Mouse (Mus musculus) MEL (cell line): ENCODE measurements around the gene Stam2. TPM values are rescaled to one million over a fixed set of nuclear protein-coding genes. Genes with fewer than 3 reads are reported as not detected.

ENCODE experiments used
- DNase-seq: peaks from one replicate; pipeline ENCODE4 v3.0.0; 2011; ENCODE audit warnings: low read depth, low spot score
- H3K27ac ChIP-seq: 2 replicates; pipeline ENCODE4 v1.5.1; 2012; ENCODE audit warnings: low read depth, mild to moderate bottlenecking, control low read depth, low read length, moderate library complexity; ENCODE audit not compliant: control insufficient read depth
- H3K27me3 ChIP-seq, 2 experiments: fragments of 150-350 bp in 1 of 2; sonication (generic) in 1 of 2; 2 replicates each; pipeline ENCODE4 v1.6.1; 2012; ENCODE audit warnings: low read length in 2 of 2, mild to moderate bottlenecking in 2 of 2, improper control_type of control experiment in 1 of 2, moderate library complexity in 1 of 2; ENCODE audit not compliant: insufficient read depth in 2 of 2, control insufficient read depth in 1 of 2
- H3K36me3 ChIP-seq, 2 experiments: 2 replicates each; pipeline ENCODE4 v1.6.1; 2012 to 2014; ENCODE audit warnings: low read length in 2 of 2, improper control_type of control experiment in 1 of 2, inconsistent platforms in 1 of 2, mild to moderate bottlenecking in 1 of 2; ENCODE audit not compliant: insufficient read depth in 2 of 2, control insufficient read depth in 1 of 2
- H3K4me1 ChIP-seq, 2 experiments: fragments of 150-350 bp in 1 of 2; sonication (generic) in 1 of 2; 2 replicates each; pipeline ENCODE4 v1.6.1; 2012; ENCODE audit warnings: low read length in 2 of 2, improper control_type of control experiment in 1 of 2, mild to moderate bottlenecking in 1 of 2; ENCODE audit not compliant: insufficient read depth in 2 of 2, control insufficient read depth in 1 of 2
- H3K4me3 ChIP-seq, 2 experiments: fragments of 150-350 bp in 1 of 2; sonication (generic) in 1 of 2; 2 replicates each; pipeline ENCODE4 v1.5.1; 2012; ENCODE audit warnings: low read depth in 2 of 2, low read length in 2 of 2, mild to moderate bottlenecking in 2 of 2, moderate library complexity in 2 of 2, control low read depth in 1 of 2, improper control_type of control experiment in 1 of 2; ENCODE audit not compliant: control insufficient read depth in 1 of 2, insufficient read depth in 1 of 2
- H3K79me2 ChIP-seq: 2 replicates; pipeline ENCODE4 v1.6.1; 2012; ENCODE audit warnings: mild to moderate bottlenecking, low read length, moderate library complexity; ENCODE audit not compliant: control insufficient read depth, poor library complexity, insufficient read depth
- H3K9ac ChIP-seq: 2 replicates; pipeline ENCODE4 v1.6.1; 2012; ENCODE audit warnings: low read depth, mild to moderate bottlenecking, control low read depth, low read length, moderate library complexity; ENCODE audit not compliant: control insufficient read depth, poor library complexity, severe bottlenecking
- H3K9me3 ChIP-seq: fragments of 150-350 bp; sonication (generic); replicated peaks from 2 replicates; pipeline ENCODE4 v1.6.1; 2012; ENCODE audit warnings: mild to moderate bottlenecking, low read length, improper control_type of control experiment, moderate library complexity; ENCODE audit not compliant: insufficient read depth
- BHLHE40 ChIP-seq: IDR thresholded peaks from 2 replicates; pipeline ENCODE4 v1.6.1; 2012; ENCODE audit warnings: low read depth, mild to moderate bottlenecking, inconsistent platforms, low read length, improper control_type of control experiment, borderline replicate concordance
- CHD1 ChIP-seq: IDR thresholded peaks from 2 replicates; pipeline ENCODE4 v1.6.1; 2012; ENCODE audit warnings: low read depth, mild to moderate bottlenecking, inconsistent platforms, low read length, improper control_type of control experiment
- CHD2 ChIP-seq: IDR thresholded peaks from 2 replicates; pipeline ENCODE4 v1.6.1; 2011; ENCODE audit warnings: low read length, improper control_type of control experiment
- CTCF ChIP-seq, 3 experiments: IDR thresholded peaks in 2 of 3; conservative IDR thresholded peaks in 1 of 3; 2 replicates each; pipeline ENCODE4 v1.5.1; 2011 to 2012; ENCODE audit warnings: low read length in 3 of 3, low read depth in 2 of 3, mild to moderate bottlenecking in 2 of 3, improper control_type of control experiment in 1 of 3, inconsistent platforms in 1 of 3, mixed read lengths in 1 of 3, moderate library complexity in 1 of 3; ENCODE audit not compliant: control insufficient read depth in 1 of 3, insufficient read depth in 1 of 3, poor library complexity in 1 of 3, severe bottlenecking in 1 of 3
- ELF1 ChIP-seq: IDR thresholded peaks from 2 replicates; pipeline ENCODE4 v1.6.1; 2014; ENCODE audit warnings: low read depth, mild to moderate bottlenecking, inconsistent platforms, low read length, improper control_type of control experiment, moderate library complexity
- EP300 ChIP-seq, 2 experiments: IDR thresholded peaks; 2 replicates each; pipeline ENCODE4 v1.6.1; 2011; ENCODE audit warnings: improper control_type of control experiment in 2 of 2, low read length in 2 of 2, low read depth in 1 of 2, mild to moderate bottlenecking in 1 of 2
- ETS1 ChIP-seq: IDR thresholded peaks from 2 replicates; pipeline ENCODE4 v1.6.1; 2012; ENCODE audit warnings: low read depth, mild to moderate bottlenecking, inconsistent platforms, low read length, improper control_type of control experiment, moderate library complexity
- GABPA ChIP-seq: IDR thresholded peaks from 2 replicates; pipeline ENCODE4 v1.6.1; 2012; ENCODE audit warnings: low read depth, mild to moderate bottlenecking, inconsistent platforms, low read length, improper control_type of control experiment, moderate library complexity
- HCFC1 ChIP-seq: IDR thresholded peaks from 2 replicates; pipeline ENCODE4 v1.6.1; 2012; ENCODE audit warnings: low read depth, mild to moderate bottlenecking, inconsistent platforms, low read length, improper control_type of control experiment, moderate library complexity
- KAT2A ChIP-seq: conservative IDR thresholded peaks from 2 replicates; pipeline ENCODE4 v1.6.1; 2012; ENCODE audit warnings: low read depth, low read length, improper control_type of control experiment, inconsistent platforms
- MAFK ChIP-seq: IDR thresholded peaks from 2 replicates; pipeline ENCODE4 v1.6.1; 2011; ENCODE audit warnings: low read depth, mild to moderate bottlenecking, low read length, improper control_type of control experiment, borderline replicate concordance
- MAX ChIP-seq: IDR thresholded peaks from 2 replicates; pipeline ENCODE4 v1.6.1; 2011; ENCODE audit warnings: low read length, improper control_type of control experiment
- MAZ ChIP-seq: IDR thresholded peaks from 2 replicates; pipeline ENCODE4 v1.6.1; 2012; ENCODE audit warnings: low read depth, mild to moderate bottlenecking, inconsistent platforms, low read length, improper control_type of control experiment
- MXI1 ChIP-seq: IDR thresholded peaks from 2 replicates; pipeline ENCODE4 v1.6.1; 2011; ENCODE audit warnings: mild to moderate bottlenecking, low read depth, low read length, improper control_type of control experiment
- NELFE ChIP-seq: IDR thresholded peaks from 2 replicates; pipeline ENCODE4 v1.6.1; 2011; ENCODE audit warnings: low read depth, low read length, improper control_type of control experiment
- POLR2AphosphoS2 ChIP-seq: IDR thresholded peaks from 2 replicates; pipeline ENCODE4 v1.6.1; 2011; ENCODE audit warnings: low read length, improper control_type of control experiment
- RAD21 ChIP-seq: IDR thresholded peaks from 2 replicates; pipeline ENCODE4 v1.6.1; 2011; ENCODE audit warnings: mild to moderate bottlenecking, low read depth, low read length, improper control_type of control experiment
- RCOR1 ChIP-seq: IDR thresholded peaks from 2 replicates; pipeline ENCODE4 v1.6.1; 2012; ENCODE audit warnings: low read depth, mild to moderate bottlenecking, inconsistent platforms, low read length, improper control_type of control experiment
- SIN3A ChIP-seq: IDR thresholded peaks from 2 replicates; pipeline ENCODE4 v1.6.1; 2012; ENCODE audit warnings: low read length, improper control_type of control experiment, inconsistent platforms
- SMC3 ChIP-seq: IDR thresholded peaks from 2 replicates; pipeline ENCODE4 v1.6.1; 2011; ENCODE audit warnings: low read depth, low read length, improper control_type of control experiment
- TCF12 ChIP-seq: IDR thresholded peaks from 2 replicates; pipeline ENCODE4 v1.6.1; 2014; ENCODE audit warnings: low read depth, mild to moderate bottlenecking, inconsistent platforms, low read length, improper control_type of control experiment, moderate library complexity
- USF1 ChIP-seq: IDR thresholded peaks from 2 replicates; pipeline ENCODE4 v1.6.1; 2014; ENCODE audit warnings: low read depth, mild to moderate bottlenecking, inconsistent platforms, low read length, improper control_type of control experiment, moderate library complexity
- USF2 ChIP-seq, 2 experiments: IDR thresholded peaks; 2 replicates each; pipeline ENCODE4 v1.6.1; 2011 to 2012; ENCODE audit warnings: improper control_type of control experiment in 2 of 2, low read length in 2 of 2, borderline replicate concordance in 1 of 2, inconsistent platforms in 1 of 2, low read depth in 1 of 2, mild to moderate bottlenecking in 1 of 2; ENCODE audit not compliant: insufficient read depth in 1 of 2
- ZNF384 ChIP-seq: IDR thresholded peaks from 2 replicates; pipeline ENCODE4 v1.6.1; 2012; ENCODE audit warnings: low read depth, mild to moderate bottlenecking, inconsistent platforms, low read length, improper control_type of control experiment
- polyA plus RNA-seq, 2 experiments: library from polyadenylated mRNA; stranded (reverse) in 1 of 2; unstranded in 1 of 2; fragments of >175 nt in 1 of 2; fragments of >200 nt in 1 of 2; gene quantifications; 2 replicates each; pipeline versions ENCODE4 v1.2.1 to v1.2.4; 2012; ENCODE audit warnings: low replicate concordance in 2 of 2, low read depth in 1 of 2; ENCODE audit not compliant: insufficient read length in 2 of 2, insufficient read depth in 1 of 2, missing spikeins in 1 of 2
- total RNA-seq: library from RNA; depleted of rRNA; stranded (reverse); fragments of 300-350 nt; gene quantifications from 2 replicates; pipeline ENCODE4 v1.2.3, GENCODE M21; 2012

Stam2 gene
- total and polyA plus RNA-seq, 3 experiments, result 8.9 to 11.5 TPM; not detected in 1

DNA sequence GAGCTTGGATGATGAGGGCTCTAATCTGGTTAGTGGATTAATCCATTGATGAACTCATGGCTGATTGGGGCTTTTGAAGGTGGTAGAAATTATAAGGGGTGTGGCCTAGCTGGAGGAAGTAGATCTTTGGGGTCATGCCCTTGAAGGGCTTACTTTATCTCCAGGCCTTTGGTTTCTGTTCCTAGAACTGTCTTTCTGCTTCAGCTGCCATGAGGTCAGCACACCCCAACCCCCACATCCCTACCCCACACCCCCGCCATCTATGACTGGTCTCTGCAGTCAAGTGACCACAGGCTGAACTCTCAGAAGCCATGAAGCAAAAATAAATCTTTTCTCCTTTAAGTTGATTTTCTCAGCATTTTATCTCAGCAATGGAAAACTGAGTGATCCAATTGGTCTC, 68.9 kb downstream of the Stam2 start:
- Histone ChIP-seq H3K9ac (no peak overlapping the region), H3K9me3 (no peaks in the 10 kb centered on the region), H3K36me3 (no peaks in the 10 kb centered on the region), H3K4me3 (no peak overlapping the region), H3K27ac (no peak overlapping the region), H3K79me2 (no peaks in the 10 kb centered on the region), H3K4me1 (no peaks in the 10 kb centered on the region), H3K27me3 (no peaks in the 10 kb centered on the region)
- no peak for TF ChIP-seq CTCF (IDR thresholded peaks at IDR 0.05 in 2 of 3, conservative IDR thresholded peaks at IDR 0.05 in 1 of 3; ENCODE audit: control insufficient read depth in 1 of 3, insufficient read depth in 1 of 3, low read depth in 2 of 3, low read length in 3 of 3, poor library complexity in 1 of 3, severe bottlenecking in 1 of 3)
- TF ChIP-seq HCFC1, result no peak
- no peak for TF ChIP-seq MAZ
- no peak for TF ChIP-seq ZNF384
- TF ChIP-seq NELFE, result no peak
- no peak for TF ChIP-seq SIN3A
- no peak for TF ChIP-seq BHLHE40
- TF ChIP-seq CHD2, result no peak
- no peak for TF ChIP-seq GABPA
- TF ChIP-seq EP300 (IDR thresholded peaks at IDR 0.05; ENCODE audit: low read depth in 1 of 2, low read length in 2 of 2), result no peak
- TF ChIP-seq MAX, result no peak
- no peak for TF ChIP-seq RAD21
- TF ChIP-seq MAFK, result no peak
- TF ChIP-seq TCF12, result no peak
- TF ChIP-seq POLR2AphosphoS2, result no peak
- TF ChIP-seq CHD1, result no peak
- no peak for TF ChIP-seq MXI1
- no peak for DNase-seq

DNA sequence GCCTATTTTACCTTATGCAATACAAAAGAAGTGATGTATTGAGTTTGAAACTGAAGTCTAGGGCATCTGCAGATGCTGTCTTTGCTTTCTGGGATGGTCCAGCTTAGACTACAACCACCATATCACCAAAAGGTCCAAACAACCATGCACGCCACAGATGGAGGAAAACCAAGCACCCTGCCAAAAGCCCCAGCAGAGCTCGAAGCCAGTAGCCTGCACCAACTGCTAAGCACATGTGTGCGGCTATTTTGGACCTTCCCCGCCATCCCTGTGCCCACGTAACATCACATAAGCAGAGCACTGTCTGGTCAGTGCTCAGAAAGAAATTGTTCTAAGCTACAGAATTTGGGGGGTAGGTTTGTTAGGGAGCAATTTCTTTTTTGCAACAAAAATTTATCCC, 71.3 kb downstream of the Stam2 start:
- TF ChIP-seq GABPA, result no peak
- TF ChIP-seq USF2 (IDR thresholded peaks at IDR 0.05; ENCODE audit: borderline replicate concordance in 1 of 2, insufficient read depth in 1 of 2, low read depth in 1 of 2, low read length in 2 of 2), result no peak
- TF ChIP-seq ELF1, result no peak
- no peak for TF ChIP-seq USF1
- TF ChIP-seq HCFC1, result no peak
- no peak for TF ChIP-seq KAT2A
- TF ChIP-seq RAD21, result no peak
- TF ChIP-seq SMC3, result no peak
- no peak for TF ChIP-seq ETS1
- TF ChIP-seq RCOR1, result no peak
- TF ChIP-seq SIN3A, result no peak
- no peak overlapping the region for H3K9ac ChIP-seq

More for the DNA sequence above, 71.3 kb downstream of the Stam2 start:
- Histone ChIP-seq H3K79me2 (no peaks in the 10 kb centered on the region), H3K27me3 (no peaks in the 10 kb centered on the region), H3K36me3 (no peaks in the 10 kb centered on the region), H3K27ac (no peak overlapping the region), H3K9me3 (no peaks in the 10 kb centered on the region), H3K4me1 (no peaks in the 10 kb centered on the region), H3K4me3 (no peak overlapping the region)
- no peak for DNase-seq
